Mouse (Mus musculus) lung, adult 10 weeks (tissue): ENCODE data around the gene Iqgap2. TPM values are rescaled to one million over a fixed set of nuclear protein-coding genes. Genes with fewer than 3 reads are reported as not detected.

Experiments used
- polyA plus RNA-seq: library from polyadenylated mRNA; stranded (reverse); fragments of 350-450 nt; fragmentation: Illumina TruSeq; extraction: RNeasy Lipid Tissue Mini Kit (QIAGEN cat#74804); gene quantifications from one replicate; pipeline ENCODE4 v1.2.3, GENCODE M21; 2014; ENCODE audit warnings: low read depth, low replicate concordance; ENCODE audit not compliant: insufficient read depth

Iqgap2 gene
- 2.3 TPM for polyA plus RNA-seq

GRCm38 (mm10) chr13:95891491-95891925 is at the start of gene Iqgap2:
TSS of gene Iqgap2 (minus strand) at chr13:95891922.

DNA sequence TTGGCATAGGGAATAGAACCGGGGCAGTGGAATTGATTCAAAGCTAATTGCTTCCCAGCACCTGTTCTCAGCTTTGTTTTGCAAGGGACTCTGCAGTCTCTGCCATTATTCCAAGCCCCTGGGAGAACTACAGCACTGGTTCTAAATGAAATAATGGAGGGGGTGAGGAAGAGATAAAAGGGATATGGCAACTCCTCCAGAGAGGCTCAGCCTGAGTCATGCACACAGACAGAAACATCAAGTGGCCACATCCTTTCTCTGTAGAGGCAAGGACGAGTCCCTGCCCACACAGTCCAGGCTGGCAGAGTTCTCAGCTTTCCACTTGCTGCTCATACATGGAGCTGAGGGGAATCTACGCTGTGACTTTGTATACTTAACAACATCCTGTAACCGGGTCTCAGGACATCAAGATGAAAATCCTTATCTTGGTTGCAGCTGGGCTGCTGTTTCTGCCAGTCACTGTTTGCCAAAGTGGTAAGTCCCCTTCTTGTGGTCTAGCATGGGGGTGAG is 195.0 kb downstream of the Iqgap2 start, which contains the start of gene F2rl2:
F2rl2 (plus strand) TSS at position 200 of the 510 bp plus-strand sequence.

GRCm38 (mm10) chr13:95618309-95618712 is 273.4 kb downstream of the Iqgap2 start, which contains the start of gene F2r:
TSS of gene F2r (minus strand) at chr13:95618487.

Other genes with a start within 250 kb of the Iqgap2 start
- 0.68 TPM for gene F2rl2, start 195.1 kb downstream of the Iqgap2 start, polyA plus RNA-seq
- 2.3 TPM for gene Gm20075, start 189.5 kb upstream of the Iqgap2 start, polyA plus RNA-seq
- not detected for gene Gm17190, start 190.1 kb upstream of the Iqgap2 start, polyA plus RNA-seq
- 0.18 TPM for gene Sv2c, start 240.7 kb upstream of the Iqgap2 start, polyA plus RNA-seq